Mouse (Mus musculus): ENCODE data around the gene Supt3. TPM values are rescaled to one million over a fixed set of nuclear protein-coding genes. Genes with fewer than 3 reads are reported as not detected.

Gene Supt3
- polyA plus RNA-seq, 1 experiment from 2014 or later: 23.1 TPM

DNA sequence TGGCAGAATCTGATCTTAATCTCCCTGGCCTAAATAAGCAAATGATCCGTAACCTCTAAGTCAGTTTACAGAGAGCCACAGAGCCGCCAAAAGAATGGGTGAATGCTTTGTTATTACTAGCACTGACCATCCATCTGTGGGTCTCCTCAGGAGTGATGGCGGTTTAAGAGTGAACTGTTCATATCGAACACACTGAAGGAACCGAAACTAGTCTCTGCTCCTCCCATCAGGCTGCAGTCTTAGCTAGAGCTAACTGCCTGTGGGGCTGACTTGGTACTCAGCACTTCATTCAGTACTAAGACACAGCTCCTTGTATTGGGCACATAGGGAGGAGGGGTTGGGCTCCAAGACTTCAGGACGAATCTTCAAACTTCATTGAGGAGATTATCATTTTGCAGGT is 280.8 kb downstream of the Supt3 start:
- Histone ChIP-seq H3K9me3 (replicated peaks) (no peaks in the 10 kb centered on the region), H3K9ac (no peak overlapping the region), H3K36me3 (no peaks in the 10 kb centered on the region), H3K4me2 (no peak overlapping the region), H3K27ac (ENCODE audit: poor library complexity, severe bottlenecking) (no peak overlapping the region), H3K27me3 (replicated peaks) (no peaks in the 10 kb centered on the region), H3K4me3 (no peak overlapping the region), H3K4me1 (replicated peaks) (no peaks in the 10 kb centered on the region)
- ATAC-seq (ENCODE audit: insufficient number of reproducible peaks, low FRiP score): no peak
- 82% methylated on average over 6 of the region's 6 CpGs for WGBS

GRCm38 (mm10) chr17:45058566-45059363 is 281.8 kb downstream of the Supt3 start:
- H3K27me3 ChIP-seq (replicated peaks): no peaks in the 10 kb centered on the region
- H3K4me3 ChIP-seq: no peak overlapping the region
- WGBS: 59% methylated on average over 6 of the region's 6 CpGs
- H3K27ac ChIP-seq (ENCODE audit: poor library complexity, severe bottlenecking): no peak overlapping the region
- no peaks in the 10 kb centered on the region for H3K9me3 ChIP-seq (replicated peaks)
- ATAC-seq (ENCODE audit: insufficient number of reproducible peaks, low FRiP score): no peak
- H3K9ac ChIP-seq: no peak overlapping the region
- no peaks in the 10 kb centered on the region for H3K36me3 ChIP-seq
- H3K4me1 ChIP-seq (replicated peaks): no peaks in the 10 kb centered on the region
- H3K4me2 ChIP-seq: no peak overlapping the region

- no peaks in the 10 kb centered on the region for H3K27me3 ChIP-seq (replicated peaks)
- H3K4me2 ChIP-seq: no peak overlapping the region
- ATAC-seq (ENCODE audit: insufficient number of reproducible peaks, low FRiP score): no peak
- H3K4me3 ChIP-seq: no peak overlapping the region
- 76% methylated on average over 5 of the region's 5 CpGs for WGBS
- no peak overlapping the region for H3K9ac ChIP-seq
- peaks cover 12% of the 10 kb centered on the region for H3K4me1 ChIP-seq (replicated peaks)
- no peak overlapping the region for H3K27ac ChIP-seq (ENCODE audit: poor library complexity, severe bottlenecking)
- H3K36me3 ChIP-seq: no peaks in the 10 kb centered on the region
- H3K9me3 ChIP-seq (replicated peaks): no peaks in the 10 kb centered on the region
Observed at GRCm38 (mm10) chr17:45063776-45064175, 286.8 kb downstream of the Supt3 start.

DNA sequence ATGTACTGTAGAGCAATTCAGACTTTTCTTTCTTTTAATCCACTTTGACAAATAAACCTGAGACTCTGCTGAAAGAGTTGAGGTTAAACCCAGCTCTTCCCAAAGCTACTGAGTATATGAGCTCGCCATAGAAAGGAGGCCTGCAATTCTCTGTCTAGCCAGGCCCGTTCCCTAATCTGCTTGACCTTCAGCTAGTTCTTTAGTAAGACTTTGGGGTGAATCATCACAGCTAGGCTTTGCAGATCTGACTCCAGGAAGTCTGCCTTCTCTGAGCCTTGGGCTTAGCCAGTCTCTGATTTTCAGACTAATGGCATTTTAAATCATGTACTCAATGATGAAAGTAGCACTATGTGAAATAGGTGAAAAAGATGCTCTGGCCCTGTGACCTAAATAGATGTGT is 288.5 kb downstream of the Supt3 start:
- no peak overlapping the region for H3K9ac ChIP-seq
- H3K27ac ChIP-seq (ENCODE audit: poor library complexity, severe bottlenecking): no peak overlapping the region
- no peaks in the 10 kb centered on the region for H3K9me3 ChIP-seq (replicated peaks)
- no peak for ATAC-seq (ENCODE audit: insufficient number of reproducible peaks, low FRiP score)
- no peak overlapping the region for H3K4me3 ChIP-seq
- H3K4me2 ChIP-seq: no peak overlapping the region
- 51% methylated on average over 2 of the region's 2 CpGs for WGBS
- H3K4me1 ChIP-seq (replicated peaks): peaks cover 12% of the 10 kb centered on the region
- no peaks in the 10 kb centered on the region for H3K36me3 ChIP-seq
- H3K27me3 ChIP-seq (replicated peaks): no peaks in the 10 kb centered on the region

DNA sequence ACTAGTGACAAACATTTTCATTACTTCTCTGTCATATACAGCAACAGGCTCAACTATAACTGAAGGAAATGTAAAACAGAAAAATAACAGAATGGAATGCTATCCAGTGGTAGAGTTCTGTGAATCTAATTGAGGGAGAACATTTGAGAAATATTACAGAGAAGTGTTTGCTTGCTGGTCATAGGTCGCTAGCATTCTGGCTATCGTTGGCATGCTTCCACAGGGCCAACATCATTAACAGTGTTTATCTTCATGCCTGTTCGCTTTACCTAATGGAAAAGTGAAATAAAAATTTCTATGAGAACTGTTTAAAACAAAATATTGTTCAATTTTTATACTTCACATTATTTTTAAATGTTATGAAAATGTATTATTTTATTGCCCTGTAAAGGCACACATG is 290.5 kb downstream of the Supt3 start:
- Histone ChIP-seq H3K4me1 (replicated peaks) (peaks cover 12% of the 10 kb centered on the region), H3K27ac (ENCODE audit: poor library complexity, severe bottlenecking) (no peak overlapping the region), H3K27me3 (replicated peaks) (no peaks in the 10 kb centered on the region), H3K4me3 (no peak overlapping the region), H3K9me3 (replicated peaks) (no peaks in the 10 kb centered on the region), H3K36me3 (no peaks in the 10 kb centered on the region), H3K9ac (no peak overlapping the region), H3K4me2 (no peak overlapping the region)
- no peak for ATAC-seq (ENCODE audit: insufficient number of reproducible peaks, low FRiP score)
- WGBS: 86% methylated on average over 3 of the region's 3 CpGs

DNA sequence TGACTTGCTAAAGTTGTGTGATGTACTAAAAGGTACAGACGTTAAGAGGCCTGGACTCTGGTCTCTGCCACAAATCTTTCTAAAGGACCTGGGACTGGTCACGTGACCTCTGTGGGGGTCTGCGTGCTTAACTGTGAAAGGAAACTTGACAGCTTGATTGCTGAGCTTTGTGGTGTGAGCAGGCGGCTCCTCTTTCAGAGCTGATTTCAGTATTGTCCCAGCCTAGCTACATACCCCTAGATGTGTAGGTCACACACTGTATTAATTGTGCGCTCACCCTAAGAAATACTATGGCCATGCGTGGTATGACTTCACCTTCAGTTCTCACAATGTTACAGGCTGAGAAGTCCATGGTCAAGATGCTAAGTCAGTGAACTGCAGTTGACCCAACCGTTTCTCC is 291.4 kb downstream of the Supt3 start:
- Histone ChIP-seq H3K9ac (no peak overlapping the region), H3K36me3 (no peaks in the 10 kb centered on the region), H3K4me3 (no peak overlapping the region), H3K27ac (ENCODE audit: poor library complexity, severe bottlenecking) (no peak overlapping the region), H3K27me3 (replicated peaks) (no peaks in the 10 kb centered on the region), H3K9me3 (replicated peaks) (no peaks in the 10 kb centered on the region), H3K4me1 (replicated peaks) (peaks cover 12% of the 10 kb centered on the region), H3K4me2 (no peak overlapping the region)
- no peak for ATAC-seq (ENCODE audit: insufficient number of reproducible peaks, low FRiP score)
- WGBS: 59% methylated on average over 7 of the region's 7 CpGs

DNA sequence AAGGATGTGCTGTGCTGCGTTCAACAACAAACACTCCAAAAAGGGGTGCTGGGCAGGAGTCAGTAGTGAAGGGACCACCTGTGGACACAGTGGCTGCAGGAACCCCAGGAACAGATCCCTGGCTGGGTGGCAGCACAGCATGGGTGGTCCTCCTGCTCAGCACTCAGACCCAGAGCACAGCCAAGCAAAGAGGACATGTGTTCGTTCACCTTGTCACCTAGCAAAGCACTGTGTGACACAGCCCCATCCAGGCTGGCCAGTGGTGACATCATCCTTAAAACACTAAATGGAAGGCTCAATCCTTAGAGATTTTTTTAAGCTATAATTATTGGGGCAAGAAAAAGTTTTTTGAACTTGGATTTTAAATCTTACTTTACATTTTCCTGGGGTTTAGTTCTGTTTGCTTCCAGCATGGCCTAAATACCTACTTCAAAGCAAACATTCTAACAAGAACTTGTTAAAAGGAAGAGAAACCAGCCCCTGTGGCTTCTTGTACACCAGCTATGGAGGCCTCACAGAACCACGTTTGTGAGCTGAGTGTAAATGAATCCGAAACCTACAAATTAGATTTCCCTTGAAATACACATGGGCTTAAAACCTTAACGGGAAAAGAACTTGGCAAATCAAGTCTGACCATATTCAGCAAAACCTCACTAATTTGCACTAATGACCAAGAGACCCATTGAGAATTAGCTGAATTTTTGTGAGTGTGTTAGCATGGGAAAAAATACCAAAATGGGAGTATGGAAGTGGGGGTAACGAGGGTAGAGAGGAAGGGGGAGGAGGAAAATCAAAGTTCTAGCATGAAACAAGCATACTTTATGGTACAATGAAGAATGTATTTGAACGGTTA is 295.8 kb downstream of the Supt3 start:
- Histone ChIP-seq H3K4me1 (replicated peaks) (peaks cover 9% of the 10 kb centered on the region), H3K27me3 (replicated peaks) (no peaks in the 10 kb centered on the region), H3K4me2 (no peak overlapping the region), H3K9me3 (replicated peaks) (no peaks in the 10 kb centered on the region), H3K9ac (no peak overlapping the region), H3K4me3 (no peak overlapping the region), H3K27ac (ENCODE audit: poor library complexity, severe bottlenecking) (no peak overlapping the region), H3K36me3 (no peaks in the 10 kb centered on the region)
- 67% methylated on average over 7 of the region's 7 CpGs for WGBS
- no peak for ATAC-seq (ENCODE audit: insufficient number of reproducible peaks, low FRiP score)

GRCm38 (mm10) chr17:45073348-45073634 is 296.3 kb downstream of the Supt3 start:
- H3K4me2 ChIP-seq: no peak overlapping the region
- H3K36me3 ChIP-seq: no peaks in the 10 kb centered on the region
- no peak for ATAC-seq (ENCODE audit: insufficient number of reproducible peaks, low FRiP score)
- H3K9me3 ChIP-seq (replicated peaks): no peaks in the 10 kb centered on the region
- no peak overlapping the region for H3K27ac ChIP-seq (ENCODE audit: poor library complexity, severe bottlenecking)
- H3K27me3 ChIP-seq (replicated peaks): no peaks in the 10 kb centered on the region
- H3K4me1 ChIP-seq (replicated peaks): peaks cover 7% of the 10 kb centered on the region
- 93% methylated on average over 8 of the region's 8 CpGs for WGBS
- no peak overlapping the region for H3K9ac ChIP-seq
- H3K4me3 ChIP-seq: no peak overlapping the region

- ATAC-seq (ENCODE audit: insufficient number of reproducible peaks, low FRiP score): no peak
- no peak overlapping the region for H3K4me3 ChIP-seq
- no peaks in the 10 kb centered on the region for H3K9me3 ChIP-seq (replicated peaks)
- no peaks in the 10 kb centered on the region for H3K27me3 ChIP-seq (replicated peaks)
- H3K27ac ChIP-seq (ENCODE audit: poor library complexity, severe bottlenecking): no peak overlapping the region
- H3K9ac ChIP-seq: no peak overlapping the region
- no peaks in the 10 kb centered on the region for H3K36me3 ChIP-seq
- whole genome bisulfite sequencing: 81% methylated on average over 3 of the region's 3 CpGs
- 0 out of 2 replicates have a peak, but pooled peaks cover 5% of the 10 kb centered on the region for H3K4me1 ChIP-seq (replicated peaks)
- no peak overlapping the region for H3K4me2 ChIP-seq
Observed at GRCm38 (mm10) chr17:45073779-45074178, 296.8 kb downstream of the Supt3 start.

GRCm38 (mm10) chr17:45076951-45077350 is 300.0 kb downstream of the Supt3 start:
- WGBS: 88% methylated on average over 4 of the region's 4 CpGs
- 0 out of 2 replicates have a peak, but pooled peaks cover 5% of the 10 kb centered on the region for H3K4me1 ChIP-seq (replicated peaks)
- no peak overlapping the region for H3K4me3 ChIP-seq
- no peak for ATAC-seq (ENCODE audit: insufficient number of reproducible peaks, low FRiP score)
- no peak overlapping the region for H3K27ac ChIP-seq (ENCODE audit: poor library complexity, severe bottlenecking)
- no peaks in the 10 kb centered on the region for H3K9me3 ChIP-seq (replicated peaks)
- no peaks in the 10 kb centered on the region for H3K36me3 ChIP-seq
- no peak overlapping the region for H3K9ac ChIP-seq
- no peaks in the 10 kb centered on the region for H3K27me3 ChIP-seq (replicated peaks)
- H3K4me2 ChIP-seq: no peak overlapping the region

DNA sequence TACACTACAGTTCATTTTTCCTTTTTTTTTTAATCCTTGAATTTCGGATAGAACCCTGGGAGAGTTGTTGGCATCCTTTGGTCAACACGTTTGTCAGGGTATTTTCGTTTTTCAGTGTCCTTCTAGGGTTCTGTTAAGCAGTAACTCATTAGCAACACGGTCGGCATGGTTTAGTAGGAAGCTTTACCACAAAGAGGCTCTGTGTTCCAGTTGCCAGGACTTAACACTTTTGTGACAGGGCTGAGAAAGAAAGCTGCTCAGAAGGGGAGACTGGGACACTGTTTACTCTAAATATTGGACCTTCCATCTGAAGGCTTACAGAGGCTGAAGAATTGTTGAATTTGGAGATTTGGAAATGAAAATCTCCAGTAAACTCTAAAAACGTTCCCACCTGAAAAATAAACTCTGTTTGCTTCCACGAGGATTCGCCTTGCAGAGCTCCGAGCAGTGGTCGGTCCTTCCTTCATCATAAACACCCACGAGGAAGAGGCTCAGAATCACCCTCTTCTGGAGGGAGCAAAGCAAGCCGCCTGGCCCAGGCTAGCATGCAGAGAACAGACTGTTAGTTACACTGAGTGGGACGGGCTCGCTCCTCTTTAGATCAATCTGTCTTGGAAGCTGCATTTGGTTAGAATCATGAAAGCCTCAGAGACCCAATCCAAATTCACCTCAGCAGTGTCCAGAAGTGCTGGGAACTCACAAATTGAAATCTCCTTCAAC is 301.1 kb downstream of the Supt3 start:
- no peak overlapping the region for H3K4me3 ChIP-seq
- H3K27me3 ChIP-seq (replicated peaks): no peaks in the 10 kb centered on the region
- H3K9me3 ChIP-seq (replicated peaks): no peaks in the 10 kb centered on the region
- 0 out of 2 replicates have a peak, but pooled peaks cover 5% of the 10 kb centered on the region for H3K4me1 ChIP-seq (replicated peaks)
- no peaks in the 10 kb centered on the region for H3K36me3 ChIP-seq
- ATAC-seq (ENCODE audit: insufficient number of reproducible peaks, low FRiP score): no peak
- H3K27ac ChIP-seq (ENCODE audit: poor library complexity, severe bottlenecking): no peak overlapping the region
- WGBS: 78% methylated on average over 14 of the region's 14 CpGs
- H3K4me2 ChIP-seq: no peak overlapping the region
- H3K9ac ChIP-seq: no peak overlapping the region
